Mouse (Mus musculus): ENCODE measurements around the gene Ceacam2. TPM values are rescaled to one million over a fixed set of nuclear protein-coding genes. Genes with fewer than 3 reads are reported as not detected.
A peak's percentile ranks its signal among the peaks of the same experiment; 100 is the strongest.
"Not testable (repeated sequence)": the region's sequence is repeated elsewhere in the genome, so short reads cannot be mapped to it uniquely, and the experiment has no call there.

Ceacam2 gene
- total RNA-seq (2021), result 1 to 10 TPM; 2.6 to 3.3 TPM
- 0.06 and 0.10 TPM in 2 replicates for polyA plus RNA-seq (2012; rRNA removed)
- long read RNA-seq, partial matches to known transcripts, result 0 of 1 reads
- long read RNA-seq, other reads (novel, unspliced or antisense), result 0 of 1 reads

GRCm38 (mm10) chr7:25539376-25539907 lies at the start of gene Ceacam2:
Gene Ceacam2 (minus strand): TSS chr7:25539857.
- H3K79me2 ChIP-seq (replicated peaks; ENCODE audit: control insufficient read depth, insufficient read depth, low read length); H3K36me3 ChIP-seq (ENCODE audit: control insufficient read depth, insufficient read depth, low read length); H3K9ac ChIP-seq (ENCODE audit: low read depth, low read length); H3K4me3 ChIP-seq; H3K27me3 ChIP-seq (ENCODE audit: control insufficient read depth, insufficient read depth, low read length); H3K4me1 ChIP-seq (ENCODE audit: control insufficient read depth, insufficient read depth, low read length); DNase-seq: not testable (repeated sequence)
- intact Hi-C loops (cut with DNase I), result loop anchor here (2.0 kb wide), 1 partner anchor 107 kb away; no protein-coding TSS in a partner anchor
- peak within 1 kb of the TSS; percentile 69 for H3K27ac ChIP-seq
- 27% methylated on average over 3 of the region's 3 CpGs for WGBS

GRCm38 (mm10) chr7:25585351-25586204 lies 45.9 kb upstream of the Ceacam2 start:
- 70% methylated on average over 9 of the region's 9 CpGs for WGBS
- H3K27ac ChIP-seq, result no peak overlapping the region
- H3K9ac ChIP-seq (ENCODE audit: low read depth, low read length), result no peak overlapping the region
- H3K79me2 ChIP-seq (replicated peaks; ENCODE audit: control insufficient read depth, insufficient read depth, low read length), result no peaks in the 10 kb centered on the region
- no peaks in the 10 kb centered on the region for H3K27me3 ChIP-seq (ENCODE audit: control insufficient read depth, insufficient read depth, low read length)
- no peak for DNase-seq
- H3K4me3 ChIP-seq, result no peak overlapping the region
- intact Hi-C loops (cut with DNase I), result no loop called here
- no peaks in the 10 kb centered on the region for H3K36me3 ChIP-seq (ENCODE audit: control insufficient read depth, insufficient read depth, low read length)
- no peaks in the 10 kb centered on the region for H3K4me1 ChIP-seq (ENCODE audit: control insufficient read depth, insufficient read depth, low read length)
- no peak for TF ChIP-seq CTCF (IDR thresholded peaks at IDR 0.05)
- no peak for TF ChIP-seq EP300 (IDR thresholded peaks at IDR 0.05; ENCODE audit: insufficient read depth, low read depth, low read length)
- TF ChIP-seq POLR2A (IDR thresholded peaks at IDR 0.05; ENCODE audit: insufficient read depth, low read depth, low read length), result no peak

- H3K36me3 ChIP-seq (ENCODE audit: control insufficient read depth, insufficient read depth, low read length), result no peaks in the 10 kb centered on the region
- H3K27ac ChIP-seq, result no peak overlapping the region
- H3K9ac ChIP-seq (ENCODE audit: low read depth, low read length), result no peak overlapping the region
- H3K79me2 ChIP-seq (replicated peaks; ENCODE audit: control insufficient read depth, insufficient read depth, low read length), result no peaks in the 10 kb centered on the region
- DNase-seq, result no peak
- no peak overlapping the region for H3K4me3 ChIP-seq
- intact Hi-C loops (cut with DNase I), result no loop called here
- 81% methylated on average over 5 of the region's 5 CpGs for WGBS
- no peaks in the 10 kb centered on the region for H3K4me1 ChIP-seq (ENCODE audit: control insufficient read depth, insufficient read depth, low read length)
- TF ChIP-seq CTCF (IDR thresholded peaks at IDR 0.05) (no peak), EP300 (IDR thresholded peaks at IDR 0.05; ENCODE audit: insufficient read depth, low read depth, low read length) (no peak), POLR2A (IDR thresholded peaks at IDR 0.05; ENCODE audit: insufficient read depth, low read depth, low read length) (no peak)
- H3K27me3 ChIP-seq (ENCODE audit: control insufficient read depth, insufficient read depth, low read length), result no peaks in the 10 kb centered on the region
Observed at GRCm38 (mm10) chr7:25584651-25585050, 45.0 kb upstream of the Ceacam2 start.

- no peaks in the 10 kb centered on the region for H3K27me3 ChIP-seq (ENCODE audit: control insufficient read depth, insufficient read depth, low read length)
- no peak overlapping the region for H3K27ac ChIP-seq
- H3K9ac ChIP-seq (ENCODE audit: low read depth, low read length), result no peak overlapping the region
- intact Hi-C loops (cut with DNase I), result no loop called here
- no peaks in the 10 kb centered on the region for H3K79me2 ChIP-seq (replicated peaks; ENCODE audit: control insufficient read depth, insufficient read depth, low read length)
- DNase-seq, result no peak
- WGBS, result 73% methylated on average over 15 of the region's 15 CpGs
- H3K4me1 ChIP-seq (ENCODE audit: control insufficient read depth, insufficient read depth, low read length), result no peaks in the 10 kb centered on the region
- TF ChIP-seq EP300 (IDR thresholded peaks at IDR 0.05; ENCODE audit: insufficient read depth, low read depth, low read length), result no peak
- TF ChIP-seq POLR2A (IDR thresholded peaks at IDR 0.05; ENCODE audit: insufficient read depth, low read depth, low read length), result no peak
- TF ChIP-seq CTCF (IDR thresholded peaks at IDR 0.05), result no peak
- H3K4me3 ChIP-seq, result no peak overlapping the region
- H3K36me3 ChIP-seq (ENCODE audit: control insufficient read depth, insufficient read depth, low read length), result no peaks in the 10 kb centered on the region
Observed at GRCm38 (mm10) chr7:25582301-25582810, 42.7 kb upstream of the Ceacam2 start.

- no peaks in the 10 kb centered on the region for H3K4me1 ChIP-seq (ENCODE audit: control insufficient read depth, insufficient read depth, low read length)
- no peak overlapping the region for H3K9ac ChIP-seq (ENCODE audit: low read depth, low read length)
- H3K4me3 ChIP-seq, result no peak overlapping the region
- H3K27me3 ChIP-seq (ENCODE audit: control insufficient read depth, insufficient read depth, low read length), result no peaks in the 10 kb centered on the region
- H3K27ac ChIP-seq, result no peak overlapping the region
- H3K36me3 ChIP-seq (ENCODE audit: control insufficient read depth, insufficient read depth, low read length), result no peaks in the 10 kb centered on the region
- TF ChIP-seq POLR2A (IDR thresholded peaks at IDR 0.05; ENCODE audit: insufficient read depth, low read depth, low read length) (no peak), EP300 (IDR thresholded peaks at IDR 0.05; ENCODE audit: insufficient read depth, low read depth, low read length) (no peak), CTCF (IDR thresholded peaks at IDR 0.05) (no peak)
- 81% methylated on average over 10 of the region's 10 CpGs for WGBS
- no peak for DNase-seq
- intact Hi-C loops (cut with DNase I), result no loop called here
- no peaks in the 10 kb centered on the region for H3K79me2 ChIP-seq (replicated peaks; ENCODE audit: control insufficient read depth, insufficient read depth, low read length)
Observed at GRCm38 (mm10) chr7:25579441-25579840, 39.8 kb upstream of the Ceacam2 start.

- H3K79me2 ChIP-seq (replicated peaks; ENCODE audit: control insufficient read depth, insufficient read depth, low read length); intact Hi-C loops (cut with DNase I); H3K4me1 ChIP-seq (ENCODE audit: control insufficient read depth, insufficient read depth, low read length); H3K27ac ChIP-seq; H3K36me3 ChIP-seq (ENCODE audit: control insufficient read depth, insufficient read depth, low read length); H3K4me3 ChIP-seq; H3K27me3 ChIP-seq (ENCODE audit: control insufficient read depth, insufficient read depth, low read length); H3K9ac ChIP-seq (ENCODE audit: low read depth, low read length): not testable (repeated sequence)
- WGBS, result 59% methylated on average over 14 of the region's 14 CpGs
- DNase-seq, result peak in 1 of 2 experiments; percentile 27
Observed at GRCm38 (mm10) chr7:25576793-25577437, 37.3 kb upstream of the Ceacam2 start.

- DNase-seq; H3K4me1 ChIP-seq (ENCODE audit: control insufficient read depth, insufficient read depth, low read length); H3K36me3 ChIP-seq (ENCODE audit: control insufficient read depth, insufficient read depth, low read length); H3K79me2 ChIP-seq (replicated peaks; ENCODE audit: control insufficient read depth, insufficient read depth, low read length); H3K27me3 ChIP-seq (ENCODE audit: control insufficient read depth, insufficient read depth, low read length); intact Hi-C loops (cut with DNase I); H3K27ac ChIP-seq; H3K9ac ChIP-seq (ENCODE audit: low read depth, low read length); H3K4me3 ChIP-seq: not testable (repeated sequence)
- 29% methylated on average over 6 of the region's 6 CpGs for WGBS
Observed at GRCm38 (mm10) chr7:25576308-25576707, 36.7 kb upstream of the Ceacam2 start.

Measured in heart, adult 2 months (tissue).